Mouse (Mus musculus) ES-Bruce4 (cell line): Measurements from ENCODE around the gene F2rl1. TPM values are rescaled to one million over a fixed set of nuclear protein-coding genes. Genes with fewer than 3 reads are reported as not detected.

ENCODE experiments used
- H3K27ac ChIP-seq: 2 replicates; pipeline ENCODE4 v1.5.1; 2012; ENCODE audit warnings: low read length, inconsistent platforms; ENCODE audit not compliant: insufficient read depth
- H3K27me3 ChIP-seq: 2 replicates; pipeline ENCODE4 v1.6.1; 2012; ENCODE audit warnings: mild to moderate bottlenecking, low read length, inconsistent platforms; ENCODE audit not compliant: control insufficient read depth, poor library complexity, insufficient read depth, severe bottlenecking
- H3K36me3 ChIP-seq: 2 replicates; pipeline ENCODE4 v1.6.1; 2012; ENCODE audit warnings: inconsistent platforms, mild to moderate bottlenecking, low read length, moderate library complexity; ENCODE audit not compliant: control insufficient read depth, poor library complexity, insufficient read depth, severe bottlenecking
- H3K4me1 ChIP-seq: one replicate; pipeline ENCODE4 v1.8.1; 2011; ENCODE audit warnings: low read length; ENCODE audit not compliant: control insufficient read depth, insufficient read depth
- H3K4me3 ChIP-seq: 2 replicates; pipeline ENCODE4 v1.5.1; 2011; ENCODE audit warnings: low read depth, mild to moderate bottlenecking, low read length
- H3K9ac ChIP-seq: 2 replicates; pipeline ENCODE4 v1.6.1; 2012; ENCODE audit warnings: low read depth, mild to moderate bottlenecking, inconsistent platforms; ENCODE audit not compliant: poor library complexity, severe bottlenecking
- H3K9me3 ChIP-seq: replicated peaks from 2 replicates; pipeline ENCODE4 v1.6.1; 2012; ENCODE audit warnings: mild to moderate bottlenecking, low read length, inconsistent platforms; ENCODE audit not compliant: control insufficient read depth, poor library complexity, insufficient read depth, severe bottlenecking
- CTCF ChIP-seq: IDR thresholded peaks from one replicate; pipeline ENCODE4 v1.8.1; 2011; ENCODE audit warnings: low read depth, low read length
- EP300 ChIP-seq: IDR thresholded peaks from 2 replicates; pipeline ENCODE4 v1.6.1; 2011; ENCODE audit warnings: low read depth, low read length; ENCODE audit not compliant: insufficient read depth
- POLR2A ChIP-seq: IDR thresholded peaks from one replicate; pipeline ENCODE4 v1.8.1; 2011; ENCODE audit warnings: low read length; ENCODE audit not compliant: insufficient read depth
- polyA plus RNA-seq: library from polyadenylated mRNA; stranded (reverse); fragments of >200 nt; gene quantifications from 2 replicates; pipeline ENCODE4 v1.2.4, GENCODE M21; 2011; ENCODE audit warnings: low read depth; ENCODE audit not compliant: missing spikeins, insufficient read depth, insufficient read length

F2rl1 gene
- polyA plus RNA-seq, 1 experiment, result 65.2 TPM

GRCm38 (mm10) chr13:95484664-95485063 is 40.4 kb downstream of the F2rl1 start:
- Histone ChIP-seq H3K9ac (no peak overlapping the region), H3K36me3 (no peaks in the 10 kb centered on the region), H3K27ac (no peak overlapping the region), H3K27me3 (no peaks in the 10 kb centered on the region), H3K4me1 (no peaks in the 10 kb centered on the region), H3K9me3 (no peaks in the 10 kb centered on the region), H3K4me3 (no peak overlapping the region)
- TF ChIP-seq CTCF (no peak), EP300 (no peak), POLR2A (no peak)

- H3K9ac ChIP-seq, result no peak overlapping the region
- H3K27ac ChIP-seq, result no peak overlapping the region
- TF ChIP-seq CTCF (peak; percentile 65), POLR2A (no peak), EP300 (no peak)
- H3K9me3 ChIP-seq, result no peaks in the 10 kb centered on the region
- no peaks in the 10 kb centered on the region for H3K36me3 ChIP-seq
- H3K4me3 ChIP-seq, result no peak overlapping the region
- no peaks in the 10 kb centered on the region for H3K27me3 ChIP-seq
- no peaks in the 10 kb centered on the region for H3K4me1 ChIP-seq
Measured at GRCm38 (mm10) chr13:95481428-95481827, 43.6 kb downstream of the F2rl1 start.

- TF ChIP-seq CTCF, result no peak
- TF ChIP-seq POLR2A, result no peak
- no peak for TF ChIP-seq EP300
- no peaks in the 10 kb centered on the region for H3K9me3 ChIP-seq
- H3K4me1 ChIP-seq, result no peaks in the 10 kb centered on the region
- H3K9ac ChIP-seq, result no peak within 1 kb of the TSS
- H3K27ac ChIP-seq, result no peak within 1 kb of the TSS
- H3K4me3 ChIP-seq, result no peak within 1 kb of the TSS
- H3K27me3 ChIP-seq, result no peaks in the 10 kb centered on the region
- no peaks in the 10 kb centered on the region for H3K36me3 ChIP-seq
Measured at GRCm38 (mm10) chr13:95478671-95479413, 46.2 kb downstream of the F2rl1 start, which contains the start of gene S100z. Gene S100z (minus strand): TSS chr13:95478721.

DNA sequence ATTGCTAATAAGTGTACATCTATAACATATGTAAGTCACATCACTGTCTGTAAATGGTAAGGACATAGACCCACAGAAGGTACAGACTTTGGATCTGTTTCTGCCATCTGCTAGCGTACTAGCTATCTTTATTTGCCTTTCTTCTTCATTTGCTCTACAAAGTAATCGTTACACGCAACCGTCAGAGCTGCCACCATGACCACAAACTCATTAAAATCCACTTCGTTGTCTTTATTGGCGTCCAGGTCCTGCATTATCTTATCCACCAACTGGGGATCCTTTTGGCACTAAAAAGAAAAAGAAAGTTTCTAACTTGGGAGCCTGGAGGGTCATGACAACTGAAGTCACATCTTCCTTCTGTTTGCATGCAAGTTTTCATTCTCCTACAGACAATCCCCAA is 47.9 kb downstream of the F2rl1 start:
- Histone ChIP-seq H3K9ac (no peak overlapping the region), H3K4me3 (no peak overlapping the region), H3K27ac (no peak overlapping the region), H3K4me1 (no peaks in the 10 kb centered on the region), H3K36me3 (no peaks in the 10 kb centered on the region), H3K9me3 (no peaks in the 10 kb centered on the region), H3K27me3 (no peaks in the 10 kb centered on the region)
- no peak for TF ChIP-seq POLR2A
- no peak for TF ChIP-seq EP300
- TF ChIP-seq CTCF, result no peak

DNA sequence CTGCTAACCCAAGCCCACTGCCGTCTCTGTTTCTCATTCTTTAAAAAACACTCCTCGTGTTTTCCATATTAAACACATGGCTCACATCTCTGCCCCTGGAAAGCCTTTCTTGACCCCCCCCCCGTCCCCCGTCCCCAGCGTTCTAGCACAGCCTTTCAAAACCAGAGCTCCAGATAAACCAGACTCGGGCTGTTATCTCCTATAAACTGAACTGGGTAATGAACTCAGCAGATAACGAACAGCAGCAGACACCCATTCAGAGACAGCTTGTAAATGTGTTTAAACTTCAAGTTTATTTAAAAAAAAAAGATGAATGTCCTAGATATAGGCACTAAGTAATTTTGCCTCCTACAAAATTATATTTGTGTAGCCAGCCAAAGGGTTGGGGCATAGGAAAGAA is 49.9 kb downstream of the F2rl1 start:
- H3K4me1 ChIP-seq, result no peaks in the 10 kb centered on the region
- no peaks in the 10 kb centered on the region for H3K9me3 ChIP-seq
- no peaks in the 10 kb centered on the region for H3K36me3 ChIP-seq
- H3K9ac ChIP-seq, result no peak overlapping the region
- TF ChIP-seq EP300 (no peak), CTCF (no peak), POLR2A (no peak)
- no peak overlapping the region for H3K27ac ChIP-seq
- H3K27me3 ChIP-seq, result no peaks in the 10 kb centered on the region
- no peak overlapping the region for H3K4me3 ChIP-seq

DNA sequence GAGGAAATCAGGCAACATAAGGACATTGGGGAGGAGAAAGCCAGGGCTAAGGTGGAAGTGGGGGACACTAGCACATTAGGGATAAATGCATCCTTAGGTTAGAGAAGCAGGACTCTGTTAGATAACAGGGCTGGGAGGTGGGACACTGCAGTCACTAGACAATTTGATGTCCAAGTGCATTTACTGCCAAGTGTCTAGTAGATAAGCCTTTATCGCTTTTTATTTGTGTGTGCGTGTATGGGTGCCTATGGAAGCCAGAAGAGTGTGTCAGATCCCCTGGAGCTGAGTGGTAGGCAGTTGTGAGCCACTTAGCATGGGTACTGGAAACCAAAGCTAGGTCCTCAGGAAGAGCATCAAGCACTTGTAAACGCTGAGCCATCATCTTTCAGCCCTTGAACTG is 50.7 kb downstream of the F2rl1 start:
- Histone ChIP-seq H3K9me3 (no peaks in the 10 kb centered on the region), H3K4me3 (no peak overlapping the region), H3K4me1 (no peaks in the 10 kb centered on the region), H3K36me3 (no peaks in the 10 kb centered on the region), H3K27ac (no peak overlapping the region), H3K9ac (no peak overlapping the region), H3K27me3 (no peaks in the 10 kb centered on the region)
- TF ChIP-seq POLR2A (no peak), EP300 (no peak), CTCF (no peak)
